Mouse (Mus musculus) lung, adult 18-20 months (tissue): ENCODE measurements at regions not wholly inside any gene's neighbourhood (a gene's known extent, or its start where the extent isn't known, plus 50 kb on each side); places are given as distances from the start of the nearest gene placed in this dataset.
A peak's percentile ranks its signal among the peaks of the same experiment; 100 is the strongest.
"Not testable (repeated sequence)": the region's sequence is repeated elsewhere in the genome, so short reads cannot be mapped to it uniquely, and the experiment has no call there.

ENCODE experiments used
- DNase-seq, 2 experiments: peaks; one replicate each; pipeline ENCODE4 v3.0.0; 2022; ENCODE audit warnings: mixed read lengths in 2 of 2

GRCm38 (mm10) chr16:56323828-56324227, 119.7 kb downstream of the Impg2 start:
- DNase-seq: not testable (repeated sequence)

DNA sequence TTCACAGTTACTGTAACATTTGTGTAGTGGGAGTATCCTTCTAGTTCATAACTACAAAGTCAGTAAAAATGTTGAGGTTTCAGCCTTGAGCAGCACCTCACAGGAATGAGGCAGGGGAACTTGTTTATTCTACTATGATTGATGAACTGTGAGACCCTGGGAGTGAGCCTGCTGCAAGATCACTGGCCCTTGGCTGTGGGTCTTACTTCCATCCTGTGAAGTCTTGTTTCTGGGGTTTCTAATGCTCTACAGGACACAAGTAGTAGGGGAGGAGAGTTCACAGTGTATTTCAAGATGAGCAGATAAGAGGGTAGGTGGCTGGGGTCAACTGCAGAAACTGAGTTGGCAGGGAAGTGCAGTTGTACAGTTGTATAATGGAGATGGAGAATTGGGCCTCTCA, 128.3 kb upstream of the Abi3bp start:
- DNase-seq: no peak

DNA sequence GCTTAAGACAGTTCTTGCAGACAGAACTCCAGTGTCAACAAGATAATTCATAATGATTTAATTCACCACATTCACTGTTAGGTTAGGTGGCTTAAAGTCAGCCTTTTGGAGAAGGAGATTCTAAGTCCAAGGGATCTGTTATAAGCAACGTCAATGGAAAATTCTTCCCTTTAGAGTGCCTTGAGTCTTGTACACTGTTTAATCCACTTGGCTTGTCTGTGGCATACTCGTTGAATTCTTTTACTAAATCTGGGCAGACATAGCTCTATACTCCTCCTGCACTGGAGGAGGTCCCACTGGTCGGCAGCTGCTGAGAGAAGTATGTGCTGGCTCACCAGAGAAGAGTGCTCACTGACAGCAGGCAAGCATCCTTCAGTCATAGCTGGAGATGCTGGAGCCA, 124.8 kb upstream of the Abi3bp start:
- no peak for DNase-seq

GRCm38 (mm10) chr16:56359101-56359500, 118.6 kb upstream of the Abi3bp start:
- DNase-seq: no peak

- peak; percentile 4 to 11 for DNase-seq
Observed at GRCm38 (mm10) chr16:56360992-56361391, 116.7 kb upstream of the Abi3bp start.

DNA sequence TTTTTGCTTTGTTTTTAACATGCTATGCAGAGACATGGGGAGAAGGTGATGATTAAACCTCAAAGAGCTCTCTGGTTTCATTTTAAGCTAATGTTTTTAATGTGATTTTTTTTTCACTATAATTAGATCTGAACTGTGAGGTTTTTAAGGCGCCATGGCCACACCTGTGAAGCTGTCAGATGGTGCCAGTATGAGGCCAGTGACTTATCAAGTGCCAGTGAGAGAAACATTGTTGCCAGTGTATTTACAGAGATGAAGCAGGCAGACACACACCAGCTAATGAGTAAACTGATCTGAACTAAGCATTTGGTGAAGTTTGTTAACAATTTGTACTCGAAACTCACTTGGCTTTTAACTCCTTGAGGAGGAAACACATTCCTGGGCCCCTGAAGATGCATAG, 99.3 kb upstream of the Abi3bp start:
- no peak for DNase-seq

DNA sequence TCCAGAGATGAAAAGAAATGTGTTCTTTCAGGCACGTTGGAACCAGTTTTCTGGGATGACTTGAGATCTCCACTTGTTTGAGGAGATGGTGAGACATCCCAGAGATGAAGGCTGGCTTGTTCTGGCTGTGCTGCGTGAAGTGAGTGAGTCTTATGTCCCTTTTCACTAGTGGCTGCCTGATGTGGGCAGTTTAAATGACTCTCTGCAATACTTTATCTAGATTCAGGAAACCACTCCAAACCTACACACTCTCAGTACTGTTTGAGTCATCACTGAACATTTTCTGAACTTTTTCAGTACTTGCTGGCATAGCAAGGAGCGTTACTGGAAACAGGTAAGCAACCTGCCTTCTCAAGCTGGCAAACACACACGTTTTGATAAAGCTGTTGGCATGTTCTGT, 97.0 kb upstream of the Abi3bp start:
- DNase-seq: no peak

DNA sequence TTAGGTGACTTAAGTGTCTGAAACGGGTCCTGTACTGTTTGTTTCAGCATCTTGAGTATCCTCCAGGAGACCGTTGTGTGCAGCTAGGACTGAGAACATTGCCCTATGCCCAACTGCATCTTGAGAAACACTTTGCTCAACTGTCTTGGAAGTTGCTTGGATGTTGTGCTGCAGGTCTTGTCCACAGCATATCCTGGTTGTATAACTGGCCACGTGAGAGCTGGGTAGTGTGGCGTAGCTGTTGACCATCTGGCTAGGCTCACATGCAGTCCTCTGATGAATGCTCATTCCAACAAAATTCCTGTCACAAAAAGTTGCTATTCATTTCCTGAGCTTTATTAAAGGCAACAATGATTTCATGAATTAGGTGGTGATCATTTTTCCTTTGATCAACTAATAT, 91.1 kb upstream of the Abi3bp start:
- DNase-seq: no peak

- no peak for DNase-seq
Observed at GRCm38 (mm10) chr16:56392843-56393242, 84.8 kb upstream of the Abi3bp start.

GRCm38 (mm10) chr16:56396586-56396985, 81.1 kb upstream of the Abi3bp start:
- DNase-seq: peak in 1 of 2 experiments; percentile 4

DNA sequence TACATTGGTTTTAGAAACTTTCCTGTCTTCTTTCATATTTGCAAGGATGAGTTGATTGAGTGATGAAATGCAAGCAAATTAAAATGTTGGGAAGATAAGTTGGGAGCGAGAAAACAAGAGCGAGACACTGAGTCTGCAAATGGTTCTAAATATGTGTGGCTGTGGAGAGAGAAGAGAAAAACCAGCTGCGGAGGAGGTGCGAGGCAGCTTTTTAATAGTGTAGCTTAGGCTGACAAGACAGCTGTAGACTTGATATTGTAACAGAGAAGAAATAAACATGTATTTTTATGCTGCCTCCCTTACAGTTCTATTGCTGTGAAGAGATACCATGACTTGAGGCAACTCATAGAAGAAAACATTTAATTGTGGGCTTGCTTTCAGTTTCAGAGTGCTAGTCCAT, 78.1 kb upstream of the Abi3bp start:
- no peak for DNase-seq

- peak in 1 of 2 experiments; percentile 8 for DNase-seq
Observed at GRCm38 (mm10) chr16:56423761-56424160, 53.9 kb upstream of the Abi3bp start.
